Mouse (Mus musculus): ENCODE results near the gene Nyx. TPM values are rescaled to one million over a fixed set of nuclear protein-coding genes. Genes with fewer than 3 reads are reported as not detected.

The Nyx gene
- polyA plus RNA-seq, 1 experiment from 2014 or later: 0.09 TPM

GRCm38 (mm10) chrX:13502862-13503375 lies 37.0 kb downstream of the Nyx start:
- Histone ChIP-seq H3K4me1 (replicated peaks) (peaks cover 5% of the 10 kb centered on the region; the same call in 1 of the 2 replicates), H3K4me3 (no peak overlapping the region), H3K27me3 (ENCODE audit: insufficient read depth, poor library complexity, severe bottlenecking) (peaks cover 22% of the 10 kb centered on the region), H3K36me3 (no peaks in the 10 kb centered on the region), H3K9me3 (no peaks in the 10 kb centered on the region), H3K27ac (peak overlapping the region; percentile 53)
- 61% methylated on average over 7 of the region's 7 CpGs for WGBS
- no peak for DNase-seq (ENCODE audit: low spot score)

DNA sequence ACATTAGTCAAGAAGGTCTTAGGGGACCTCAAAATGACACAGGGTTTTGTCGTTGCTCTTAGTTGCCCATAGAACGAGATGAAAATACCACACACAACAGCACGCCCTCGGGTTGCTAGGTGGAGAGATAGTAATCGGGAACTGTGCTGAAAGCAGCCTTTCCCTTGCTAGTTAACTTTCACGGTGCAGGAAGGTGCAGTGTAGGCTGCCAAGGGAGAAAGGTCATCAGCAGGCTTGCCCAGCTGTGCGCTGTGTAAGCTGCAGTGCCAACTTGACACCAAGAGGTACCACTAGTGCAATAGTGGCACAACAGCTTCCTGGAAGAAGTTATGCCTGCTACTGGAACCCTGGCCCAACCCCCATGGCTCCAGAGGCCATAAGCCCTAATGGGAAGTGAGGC lies 38.5 kb downstream of the Nyx start:
- peaks cover 15% of the 10 kb centered on the region for H3K27me3 ChIP-seq (ENCODE audit: insufficient read depth, poor library complexity, severe bottlenecking)
- no peak overlapping the region for H3K4me3 ChIP-seq
- WGBS: 91% methylated on average over 7 of the region's 7 CpGs
- H3K9me3 ChIP-seq: no peaks in the 10 kb centered on the region
- no peak for DNase-seq (ENCODE audit: low spot score)
- H3K36me3 ChIP-seq: no peaks in the 10 kb centered on the region
- no peak overlapping the region for H3K27ac ChIP-seq
- peaks cover 5% of the 10 kb centered on the region; the same call in 1 of the 2 replicates for H3K4me1 ChIP-seq (replicated peaks)

GRCm38 (mm10) chrX:13506376-13506775 lies 40.5 kb downstream of the Nyx start:
- Histone ChIP-seq H3K27ac (no peak overlapping the region), H3K4me1 (replicated peaks) (peaks cover 5% of the 10 kb centered on the region; the same call in 1 of the 2 replicates), H3K36me3 (no peaks in the 10 kb centered on the region), H3K4me3 (no peak overlapping the region), H3K9me3 (no peaks in the 10 kb centered on the region), H3K27me3 (ENCODE audit: insufficient read depth, poor library complexity, severe bottlenecking) (peaks cover 16% of the 10 kb centered on the region)
- 59% methylated on average over 2 of the region's 2 CpGs for WGBS
- DNase-seq (ENCODE audit: low spot score): no peak

GRCm38 (mm10) chrX:13513127-13513526 lies 47.2 kb downstream of the Nyx start:
- 63% methylated on average over 2 of the region's 2 CpGs for WGBS
- DNase-seq (ENCODE audit: low spot score): no peak
- peaks cover 30% of the 10 kb centered on the region for H3K27me3 ChIP-seq (ENCODE audit: insufficient read depth, poor library complexity, severe bottlenecking)
- H3K9me3 ChIP-seq: no peaks in the 10 kb centered on the region
- no peak overlapping the region for H3K4me3 ChIP-seq
- no peaks in the 10 kb centered on the region for H3K4me1 ChIP-seq (replicated peaks)
- H3K27ac ChIP-seq: no peak overlapping the region
- no peaks in the 10 kb centered on the region for H3K36me3 ChIP-seq

- Histone ChIP-seq H3K9me3 (no peaks in the 10 kb centered on the region), H3K4me1 (replicated peaks) (no peaks in the 10 kb centered on the region), H3K36me3 (no peaks in the 10 kb centered on the region), H3K27me3 (ENCODE audit: insufficient read depth, poor library complexity, severe bottlenecking) (peaks cover 34% of the 10 kb centered on the region), H3K4me3 (no peak overlapping the region), H3K27ac (no peak overlapping the region)
- WGBS: 90% methylated on average over 5 of the region's 5 CpGs
- no peak for DNase-seq (ENCODE audit: low spot score)
Observed at GRCm38 (mm10) chrX:13513864-13514263, 48.0 kb downstream of the Nyx start.

GRCm38 (mm10) chrX:13516451-13516850 lies 50.5 kb downstream of the Nyx start:
- H3K36me3 ChIP-seq: no peaks in the 10 kb centered on the region
- no peak overlapping the region for H3K27ac ChIP-seq
- no peak overlapping the region for H3K4me3 ChIP-seq
- WGBS: 91% methylated on average over 6 of the region's 6 CpGs
- no peaks in the 10 kb centered on the region for H3K9me3 ChIP-seq
- H3K27me3 ChIP-seq (ENCODE audit: insufficient read depth, poor library complexity, severe bottlenecking): peaks cover 50% of the 10 kb centered on the region
- no peaks in the 10 kb centered on the region for H3K4me1 ChIP-seq (replicated peaks)
- no peak for DNase-seq (ENCODE audit: low spot score)

DNA sequence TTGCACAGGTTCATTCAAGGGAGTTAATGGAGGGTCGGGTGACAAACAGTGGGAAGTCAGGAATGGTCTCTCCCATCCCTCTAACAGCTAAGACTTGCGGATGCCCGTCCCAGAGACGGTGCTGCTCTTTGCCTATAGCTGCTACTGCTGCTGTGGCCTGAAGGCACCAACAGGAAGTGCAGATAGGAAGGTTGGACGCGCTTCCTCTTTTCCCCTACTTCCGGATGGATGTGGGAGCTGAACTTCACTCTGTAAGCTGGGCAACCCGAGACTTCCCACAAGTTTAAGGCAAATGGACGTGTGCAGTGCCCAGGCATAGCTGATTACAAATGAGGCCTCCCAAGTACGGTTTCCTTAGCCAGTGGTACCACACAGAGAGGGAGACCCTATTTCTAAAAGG lies 52.1 kb downstream of the Nyx start:
- DNase-seq (ENCODE audit: low spot score): no peak
- Histone ChIP-seq H3K36me3 (no peaks in the 10 kb centered on the region), H3K27me3 (ENCODE audit: insufficient read depth, poor library complexity, severe bottlenecking) (peaks cover 56% of the 10 kb centered on the region), H3K4me1 (replicated peaks) (no peaks in the 10 kb centered on the region), H3K27ac (no peak overlapping the region), H3K4me3 (no peak overlapping the region), H3K9me3 (no peaks in the 10 kb centered on the region)
- 82% methylated on average over 10 of the region's 10 CpGs for WGBS

DNA sequence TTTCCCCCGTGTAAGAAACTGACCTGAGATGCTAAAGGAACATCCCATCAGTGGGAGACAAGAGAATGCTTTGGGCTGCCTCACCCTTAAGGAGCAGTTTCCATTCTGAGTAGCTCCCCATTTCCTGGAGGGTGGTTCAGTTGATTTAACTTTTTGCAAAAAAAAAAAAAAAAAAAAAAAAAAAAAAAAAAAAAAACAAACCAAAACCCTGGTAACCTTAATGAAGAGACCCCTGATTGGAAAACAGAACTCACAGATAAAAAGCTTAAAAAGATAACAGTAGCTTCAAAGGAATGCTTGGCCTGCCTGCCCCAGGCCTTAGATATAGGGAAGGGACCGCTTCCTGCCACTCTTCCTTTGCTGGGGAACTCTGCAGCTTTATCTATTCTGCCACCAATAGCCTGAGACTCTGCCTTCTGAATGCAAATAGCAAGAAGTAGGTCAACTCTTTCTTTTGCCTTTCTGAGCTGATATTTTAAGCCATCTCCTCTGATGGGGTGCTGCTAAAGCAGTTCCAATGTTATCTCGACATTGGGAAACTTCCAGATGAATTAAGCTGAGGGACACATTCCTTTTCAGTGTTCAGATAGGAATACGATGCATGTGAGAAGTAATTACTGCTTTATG lies 53.0 kb downstream of the Nyx start:
- no peaks in the 10 kb centered on the region for H3K36me3 ChIP-seq
- WGBS: 87% methylated on average over 4 of the region's 4 CpGs
- H3K4me3 ChIP-seq: no peak overlapping the region
- H3K4me1 ChIP-seq (replicated peaks): no peaks in the 10 kb centered on the region
- peaks cover 54% of the 10 kb centered on the region for H3K27me3 ChIP-seq (ENCODE audit: insufficient read depth, poor library complexity, severe bottlenecking)
- no peak for DNase-seq (ENCODE audit: low spot score)
- H3K27ac ChIP-seq: no peak overlapping the region
- H3K9me3 ChIP-seq: no peaks in the 10 kb centered on the region

GRCm38 (mm10) chrX:13519408-13519783 lies 53.5 kb downstream of the Nyx start:
- WGBS: 92% methylated on average over 5 of the region's 5 CpGs
- H3K4me1 ChIP-seq (replicated peaks): no peaks in the 10 kb centered on the region
- DNase-seq (ENCODE audit: low spot score): no peak
- no peaks in the 10 kb centered on the region for H3K36me3 ChIP-seq
- H3K27me3 ChIP-seq (ENCODE audit: insufficient read depth, poor library complexity, severe bottlenecking): peaks cover 52% of the 10 kb centered on the region
- no peaks in the 10 kb centered on the region for H3K9me3 ChIP-seq
- H3K4me3 ChIP-seq: no peak overlapping the region
- no peak overlapping the region for H3K27ac ChIP-seq

GRCm38 (mm10) chrX:13520566-13520965 lies 54.7 kb downstream of the Nyx start:
- no peaks in the 10 kb centered on the region for H3K9me3 ChIP-seq
- 74% methylated on average over 4 of the region's 4 CpGs for WGBS
- no peak for DNase-seq (ENCODE audit: low spot score)
- peaks cover 6% of the 10 kb centered on the region for H3K36me3 ChIP-seq
- no peaks in the 10 kb centered on the region for H3K4me1 ChIP-seq (replicated peaks)
- H3K27ac ChIP-seq: no peak overlapping the region
- peaks cover 47% of the 10 kb centered on the region for H3K27me3 ChIP-seq (ENCODE audit: insufficient read depth, poor library complexity, severe bottlenecking)
- H3K4me3 ChIP-seq: no peak overlapping the region

GRCm38 (mm10) chrX:13521288-13521687 lies 55.4 kb downstream of the Nyx start:
- Histone ChIP-seq H3K4me1 (replicated peaks) (no peaks in the 10 kb centered on the region), H3K27me3 (ENCODE audit: insufficient read depth, poor library complexity, severe bottlenecking) (peaks cover 48% of the 10 kb centered on the region), H3K27ac (no peak overlapping the region), H3K9me3 (no peaks in the 10 kb centered on the region), H3K4me3 (no peak overlapping the region), H3K36me3 (peaks cover 10% of the 10 kb centered on the region)
- no peak for DNase-seq (ENCODE audit: low spot score)
- WGBS: 92% methylated on average over 8 of the region's 8 CpGs

Measured in hindbrain, embryonic 10.5 days (tissue).